Mouse (Mus musculus) brain, embryonic 14.5 days (tissue): ENCODE data around the gene Mast4.

Source experiments
- CTCF ChIP-seq: fragments of 200-500 bp; IDR thresholded peaks from 2 replicates; pipeline ENCODE4 v1.5.1; 2012; ENCODE audit warnings: inconsistent platforms, mild to moderate bottlenecking, moderate library complexity, borderline replicate concordance; ENCODE audit not compliant: insufficient read depth, insufficient read length; ENCODE audit errors: extremely low read depth
- POLR2A ChIP-seq: fragments of 200-500 bp; IDR thresholded peaks from 2 replicates; pipeline ENCODE4 v1.6.1; 2012; ENCODE audit warnings: mild to moderate bottlenecking, inconsistent platforms, borderline replicate concordance; ENCODE audit not compliant: poor library complexity, insufficient read depth, insufficient read length, severe bottlenecking; ENCODE audit errors: extremely low read depth

DNA sequence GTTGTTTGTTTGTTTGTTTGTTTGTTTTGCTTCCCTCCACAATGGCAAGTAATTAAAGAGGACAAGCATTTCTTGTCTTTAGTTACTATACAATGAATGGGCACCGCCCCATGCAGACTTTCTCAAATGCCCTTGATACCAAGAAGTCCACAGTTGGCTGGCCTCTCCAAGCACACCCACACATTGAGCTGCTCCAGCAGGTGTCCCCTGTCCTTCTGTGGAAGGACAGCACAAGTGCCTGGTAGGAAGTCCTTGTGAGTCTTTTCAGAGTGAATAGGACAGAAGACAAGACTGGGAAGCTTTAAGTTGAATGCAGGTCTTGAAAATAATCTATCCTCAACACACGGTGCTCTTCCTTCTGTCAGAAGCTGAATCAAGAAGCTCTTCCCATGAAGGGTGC lies 202.5 kb downstream of the Mast4 start:
- TF ChIP-seq CTCF = no peak
- TF ChIP-seq POLR2A = no peak
